Mouse (Mus musculus) ovary, adult 2 months (tissue): ENCODE results near the gene Zfp750. TPM values are rescaled to one million over a fixed set of nuclear protein-coding genes. Genes with fewer than 3 reads are reported as not detected.

Experiments used
- polyA plus RNA-seq: library from polyadenylated mRNA; depleted of rRNA; stranded (reverse); fragments of >200 nt; gene quantifications from 2 replicates; pipeline ENCODE4 v1.2.3, GENCODE M21; 2012; rRNA removed

The Zfp750 gene
- polyA plus RNA-seq, result 0.97 and 1.7 TPM in 2 replicates

DNA sequence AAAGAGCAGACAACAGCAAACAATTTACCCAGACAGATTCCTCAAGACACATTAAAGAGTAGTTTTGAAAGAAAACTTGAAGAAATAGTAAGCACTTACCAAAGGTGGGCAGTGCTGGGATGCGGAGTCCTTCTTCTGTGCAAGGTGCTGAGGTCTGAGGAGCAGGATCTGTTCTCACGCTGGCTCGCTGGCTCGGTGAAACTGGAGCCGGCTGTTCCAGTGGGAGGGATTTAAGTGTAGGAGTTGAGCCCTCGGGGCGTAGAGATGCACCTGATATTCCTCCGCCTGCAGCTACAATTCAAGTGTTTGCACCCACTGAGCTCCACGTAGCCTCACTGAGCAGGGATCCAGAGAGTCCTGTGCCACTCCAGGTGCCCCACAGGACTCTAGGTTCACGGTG lies at the start of gene Zfp750:
Gene Zfp750, minus strand, starts transcription at position 203 of the 400 bp plus-strand sequence.

Other genes with a start within 250 kb of the Zfp750 start
- 63.5 and 64.8 TPM in 2 replicates for gene Wdr45b, start 164.9 kb downstream of the Zfp750 start, polyA plus RNA-seq
- gene Rab40b, start 131.1 kb downstream of the Zfp750 start, polyA plus RNA-seq, result 5.3 and 5.5 TPM in 2 replicates
- gene Fn3krp, start 97.9 kb downstream of the Zfp750 start, polyA plus RNA-seq, result 8.0 and 8.7 TPM in 2 replicates
- 2.0 and 3.8 TPM in 2 replicates for gene Fn3k, start 84.4 kb downstream of the Zfp750 start, polyA plus RNA-seq
- gene Tbcd, start 67.4 kb downstream of the Zfp750 start, polyA plus RNA-seq, result 91.7 and 110 TPM in 2 replicates
- gene B3gntl1, start 153.8 kb upstream of the Zfp750 start, polyA plus RNA-seq, result 14.7 and 17.7 TPM in 2 replicates
- gene Metrnl, start 182.2 kb upstream of the Zfp750 start, polyA plus RNA-seq, result 203 and 223 TPM in 2 replicates